Comparison of ENCODE assay signal across 8 mouse cellular contexts in genomic region chr4:91375372-91375687, GRCm38 (mm10). TPM values are rescaled to one million over a fixed set of nuclear protein-coding genes. Genes with fewer than 3 reads are reported as not detected.
A peak's percentile ranks its signal among the peaks of the same experiment; 100 is the strongest.
DNase-seq lines count a peak whose midpoint lies in the region; ATAC-seq and TF ChIP-seq lines count a peak whose summit lies in the region.

No protein-coding gene starts in this region.

- no peak for DNase-seq in liver, embryonic 11.5 days (ENCODE audit: low spot score)
- DNase-seq in liver: no peak
- no peak for DNase-seq in spleen, postnatal 4 days (ENCODE audit: low spot score in 2 of 2)
- no peak for DNase-seq in frontal cortex, adult 2 months (ENCODE audit: extremely low spot score in 1 of 2, low spot score in 1 of 2)
- DNase-seq in layer of hippocampus, postnatal 14 days (ENCODE audit: low spot score in 2 of 2): no peak

- peaks cover 8% of the 10 kb centered on the region for H3K4me1 ChIP-seq in liver, embryonic 11.5 days (replicated peaks; ENCODE audit: control insufficient read depth, insufficient read depth, low read length)
- H3K4me1 ChIP-seq in forebrain, embryonic 12.5 days: peaks cover 42% of the 10 kb centered on the region
- H3K4me1 ChIP-seq in limb, embryonic 12.5 days (replicated peaks): peaks cover 23% of the 10 kb centered on the region
- peaks cover 24% of the 10 kb centered on the region for H3K4me1 ChIP-seq in olfactory bulb, adult 2 months (ENCODE audit: control insufficient read depth, insufficient read depth, low read length)

- no peaks in the 10 kb centered on the region for H3K36me3 ChIP-seq in liver, embryonic 11.5 days (ENCODE audit: control insufficient read depth, insufficient read depth, low read length)
- no peaks in the 10 kb centered on the region for H3K36me3 ChIP-seq in forebrain, embryonic 12.5 days (replicated peaks)
- no peaks in the 10 kb centered on the region for H3K36me3 ChIP-seq in limb, embryonic 12.5 days

- no peak overlapping the region for H3K27ac ChIP-seq in liver, embryonic 11.5 days (ENCODE audit: low read depth, low read length)
- H3K27ac ChIP-seq in forebrain, embryonic 12.5 days: peak overlapping the region; percentile 88
- H3K27ac ChIP-seq in limb, embryonic 12.5 days: no peak overlapping the region
- H3K27ac ChIP-seq in olfactory bulb, adult 2 months (ENCODE audit: insufficient read depth, low read depth, low read length): no peak overlapping the region

- peaks cover 54% of the 10 kb centered on the region for H3K27me3 ChIP-seq in liver, embryonic 11.5 days (replicated peaks; ENCODE audit: control insufficient read depth, insufficient read depth, low read length)
- peaks cover 21% of the 10 kb centered on the region for H3K27me3 ChIP-seq in forebrain, embryonic 12.5 days
- peaks cover 59% of the 10 kb centered on the region for H3K27me3 ChIP-seq in limb, embryonic 12.5 days

- no peaks in the 10 kb centered on the region for H3K9me3 ChIP-seq in liver, embryonic 11.5 days (ENCODE audit: control insufficient read depth, low read length)
- no peaks in the 10 kb centered on the region for H3K9me3 ChIP-seq in forebrain, embryonic 12.5 days
- no peaks in the 10 kb centered on the region for H3K9me3 ChIP-seq in limb, embryonic 12.5 days

- H3K4me3 ChIP-seq in liver, embryonic 11.5 days (ENCODE audit: low read depth, low read length): peak overlapping the region; percentile 46
- H3K4me3 ChIP-seq in forebrain, embryonic 12.5 days (replicated peaks): peak overlapping the region; percentile 72
- H3K4me3 ChIP-seq in limb, embryonic 12.5 days (replicated peaks): peak overlapping the region; percentile 48
- peak overlapping the region; percentile 51 for H3K4me3 ChIP-seq in olfactory bulb, adult 2 months (ENCODE audit: insufficient read depth, low read depth, low read length)

- no peak for TF ChIP-seq CTCF in olfactory bulb, adult 2 months (IDR thresholded peaks at IDR 0.05; ENCODE audit: insufficient read depth, low read depth, low read length)

- ATAC-seq in liver, embryonic 11.5 days (replicated peaks; ENCODE audit: low FRiP score): no peak
- no peak for ATAC-seq in forebrain, embryonic 12.5 days (ENCODE audit: low FRiP score)
- no peak for ATAC-seq in limb, embryonic 12.5 days (ENCODE audit: insufficient number of reproducible peaks, insufficient read depth, low FRiP score, low TSS enrichment, low read depth)

- TF ChIP-seq POLR2A in olfactory bulb, adult 2 months (IDR thresholded peaks at IDR 0.05; ENCODE audit: insufficient read depth, low read depth, low read length): no peak

- H3K9ac ChIP-seq in liver, embryonic 11.5 days (ENCODE audit: low read depth, low read length): no peak overlapping the region
- peak overlapping the region; percentile 78 for H3K9ac ChIP-seq in forebrain, embryonic 12.5 days
- H3K9ac ChIP-seq in limb, embryonic 12.5 days (replicated peaks): no peak overlapping the region

- WGBS in liver, embryonic 11.5 days: 3% methylated on average over 7 of the region's 7 CpGs
- WGBS in forebrain, embryonic 12.5 days: under 1% methylated on average over 7 of the region's 7 CpGs
- WGBS in limb, embryonic 12.5 days: 2% methylated on average over 7 of the region's 7 CpGs
- under 1% methylated on average over 7 of the region's 7 CpGs for WGBS in olfactory bulb, adult 2 months

- peak overlapping the region; percentile 64 for H3K4me2 ChIP-seq in liver, embryonic 11.5 days
- peak overlapping the region; percentile 98 for H3K4me2 ChIP-seq in forebrain, embryonic 12.5 days
- H3K4me2 ChIP-seq in limb, embryonic 12.5 days: peak overlapping the region; percentile 80

RNA-seq across cellular contexts. Expression of gene Elavl2, which starts 25.3 kb away (rescaled TPM):
- 2.1 and 2.4 TPM in 2 replicates for polyA plus RNA-seq in liver, embryonic 11.5 days (2014; fragmentation: Nextera tagmentation; extraction: Ambion mirVana)
- polyA plus RNA-seq in forebrain, embryonic 12.5 days (2016; fragmentation: Nextera tagmentation; extraction: Ambion mirVana): 94.7 and 103 TPM in 2 replicates
- polyA plus RNA-seq in limb, embryonic 12.5 days (2016; fragmentation: Nextera tagmentation; extraction: Ambion mirVana): 3.8 and 4.7 TPM in 2 replicates
- polyA plus RNA-seq in olfactory bulb, adult 2 months (2012; ENCODE audit: insufficient read depth, insufficient read length, low replicate concordance, missing spikeins): not detected in 2 replicates
- polyA plus RNA-seq in frontal cortex, adult 2 months (2012; rRNA removed): 25.8 and 29.3 TPM in 2 replicates
- 100 to 1,000 TPM; 122 to 126 TPM for total RNA-seq in layer of hippocampus, postnatal 14 days (2021)
